Mouse (Mus musculus): Measurements from ENCODE around the gene Zcchc7. TPM values are rescaled to one million over a fixed set of nuclear protein-coding genes. Genes with fewer than 3 reads are reported as not detected.
A peak's percentile ranks its signal among the peaks of the same experiment; 100 is the strongest.

The Zcchc7 gene
- polyA plus RNA-seq, 1 experiment from 2014 or later = 40.1 TPM

DNA sequence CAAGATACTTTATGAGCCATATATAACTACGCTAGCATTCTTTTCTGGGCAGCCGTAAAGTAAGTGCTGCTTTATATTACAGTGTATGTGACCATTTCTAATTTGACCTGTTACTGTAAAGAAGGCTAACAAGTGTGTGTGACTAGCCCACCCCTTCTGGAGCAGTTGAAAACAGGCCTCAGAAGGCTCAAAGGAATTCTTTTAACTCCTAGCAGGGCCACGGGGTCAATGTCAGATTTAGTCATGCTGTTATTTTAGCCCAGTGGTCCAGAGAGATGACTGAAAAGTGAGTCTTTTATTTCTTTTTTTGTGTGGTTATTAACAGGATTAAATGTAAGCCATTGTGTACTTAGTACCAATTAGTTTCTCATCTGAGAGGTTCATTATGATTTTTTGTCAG, 22.6 kb downstream of the Zcchc7 start:
- Histone ChIP-seq H3K4me2 (ENCODE audit: low read length) (no peak overlapping the region), H3K4me3 (replicated peaks; ENCODE audit: low read depth, low read length) (no peak overlapping the region), H3K36me3 (ENCODE audit: insufficient read depth, low read length) (no peaks in the 10 kb centered on the region), H3K27ac (no peak overlapping the region), H3K4me1 (replicated peaks; ENCODE audit: insufficient read depth, low read length) (no peaks in the 10 kb centered on the region; the same call in 1 of the 2 replicates), H3K9ac (ENCODE audit: low read depth, low read length) (no peak overlapping the region), H3K9me3 (replicated peaks; ENCODE audit: low read length) (no peaks in the 10 kb centered on the region), H3K27me3 (ENCODE audit: insufficient read depth, low read length) (no peaks in the 10 kb centered on the region)
- no peak for ATAC-seq (replicated peaks; ENCODE audit: low FRiP score, low read depth)
- no peak for TF ChIP-seq CTCF (IDR thresholded peaks at IDR 0.05; ENCODE audit: low read depth)
- 42% methylated on average over 3 of the region's 3 CpGs for WGBS
- peak; percentile 25 for DNase-seq (ENCODE audit: low spot score)

DNA sequence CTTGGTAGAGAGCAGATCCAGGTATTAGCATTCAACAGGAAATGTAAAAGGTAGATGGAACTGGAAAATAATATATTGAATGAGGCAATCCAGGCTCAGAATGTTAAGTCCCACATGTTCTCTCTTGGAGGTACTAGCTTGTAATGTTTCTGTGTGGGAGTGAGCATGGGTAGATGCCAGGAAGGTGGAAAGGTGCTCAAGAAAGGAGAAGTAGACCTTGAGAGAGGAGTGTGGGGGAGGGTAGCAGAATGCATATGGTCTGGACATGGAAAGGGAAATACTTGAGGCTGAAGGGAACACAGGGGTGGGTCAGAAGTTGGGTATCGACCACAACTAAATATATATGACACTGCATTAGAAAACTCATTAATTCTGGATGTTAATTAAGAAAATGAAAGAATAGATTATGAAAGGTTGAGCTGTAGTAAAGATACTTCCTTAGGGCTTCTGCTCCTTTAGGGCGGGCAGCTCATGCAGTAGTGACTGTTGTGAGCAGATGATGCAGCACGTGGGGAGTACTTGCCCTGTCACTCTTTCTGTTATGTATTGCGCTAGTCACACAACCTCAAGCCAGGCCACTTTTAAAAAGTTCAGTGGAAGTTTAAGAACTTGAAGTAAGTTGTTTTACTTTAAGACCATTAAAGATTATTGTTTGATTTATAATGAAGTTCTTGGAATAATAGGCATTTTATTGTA, 24.9 kb downstream of the Zcchc7 start:
- Histone ChIP-seq H3K4me2 (ENCODE audit: low read length) (no peak overlapping the region), H3K27me3 (ENCODE audit: insufficient read depth, low read length) (no peaks in the 10 kb centered on the region), H3K4me3 (replicated peaks; ENCODE audit: low read depth, low read length) (no peak overlapping the region), H3K9ac (ENCODE audit: low read depth, low read length) (no peak overlapping the region), H3K36me3 (ENCODE audit: insufficient read depth, low read length) (no peaks in the 10 kb centered on the region), H3K27ac (no peak overlapping the region), H3K9me3 (replicated peaks; ENCODE audit: low read length) (no peaks in the 10 kb centered on the region), H3K4me1 (replicated peaks; ENCODE audit: insufficient read depth, low read length) (no peaks in the 10 kb centered on the region; the same call in 1 of the 2 replicates)
- DNase-seq (ENCODE audit: low spot score) = peak; percentile 75
- TF ChIP-seq CTCF (IDR thresholded peaks at IDR 0.05; ENCODE audit: low read depth) = no peak
- 52% methylated on average over 4 of the region's 4 CpGs for WGBS
- ATAC-seq (replicated peaks; ENCODE audit: low FRiP score, low read depth) = no peak; the same call in 1 of the 2 replicates

DNA sequence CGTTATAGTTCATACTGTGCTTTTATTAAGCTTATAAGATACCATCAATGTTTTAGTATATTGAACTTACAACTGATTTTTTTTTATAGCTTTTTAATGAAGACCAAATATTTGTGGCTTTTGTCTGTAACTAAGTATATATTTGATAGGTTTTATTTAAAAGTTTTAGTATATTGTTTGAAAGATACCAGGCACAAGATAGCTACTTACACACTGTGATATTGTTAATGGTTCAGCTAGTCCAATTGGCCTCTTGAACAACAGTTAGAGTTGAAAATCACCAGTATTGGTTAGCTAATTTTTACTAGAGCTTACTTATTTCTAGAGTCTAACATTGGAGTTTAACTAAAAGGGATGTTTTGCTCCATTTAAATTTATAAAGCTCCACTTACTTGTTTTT, 25.8 kb downstream of the Zcchc7 start:
- no peak overlapping the region for H3K27ac ChIP-seq
- no peaks in the 10 kb centered on the region for H3K27me3 ChIP-seq (ENCODE audit: insufficient read depth, low read length)
- no peak for TF ChIP-seq CTCF (IDR thresholded peaks at IDR 0.05; ENCODE audit: low read depth)
- no peak for DNase-seq (ENCODE audit: low spot score)
- H3K4me2 ChIP-seq (ENCODE audit: low read length) = no peak overlapping the region
- H3K4me3 ChIP-seq (replicated peaks; ENCODE audit: low read depth, low read length) = no peak overlapping the region
- no peak for ATAC-seq (replicated peaks; ENCODE audit: low FRiP score, low read depth)
- WGBS = 58% methylated on average over 1 of the region's 1 CpGs
- no peaks in the 10 kb centered on the region; the same call in 1 of the 2 replicates for H3K4me1 ChIP-seq (replicated peaks; ENCODE audit: insufficient read depth, low read length)
- no peak overlapping the region for H3K9ac ChIP-seq (ENCODE audit: low read depth, low read length)
- no peaks in the 10 kb centered on the region for H3K9me3 ChIP-seq (replicated peaks; ENCODE audit: low read length)
- H3K36me3 ChIP-seq (ENCODE audit: insufficient read depth, low read length) = no peaks in the 10 kb centered on the region

DNA sequence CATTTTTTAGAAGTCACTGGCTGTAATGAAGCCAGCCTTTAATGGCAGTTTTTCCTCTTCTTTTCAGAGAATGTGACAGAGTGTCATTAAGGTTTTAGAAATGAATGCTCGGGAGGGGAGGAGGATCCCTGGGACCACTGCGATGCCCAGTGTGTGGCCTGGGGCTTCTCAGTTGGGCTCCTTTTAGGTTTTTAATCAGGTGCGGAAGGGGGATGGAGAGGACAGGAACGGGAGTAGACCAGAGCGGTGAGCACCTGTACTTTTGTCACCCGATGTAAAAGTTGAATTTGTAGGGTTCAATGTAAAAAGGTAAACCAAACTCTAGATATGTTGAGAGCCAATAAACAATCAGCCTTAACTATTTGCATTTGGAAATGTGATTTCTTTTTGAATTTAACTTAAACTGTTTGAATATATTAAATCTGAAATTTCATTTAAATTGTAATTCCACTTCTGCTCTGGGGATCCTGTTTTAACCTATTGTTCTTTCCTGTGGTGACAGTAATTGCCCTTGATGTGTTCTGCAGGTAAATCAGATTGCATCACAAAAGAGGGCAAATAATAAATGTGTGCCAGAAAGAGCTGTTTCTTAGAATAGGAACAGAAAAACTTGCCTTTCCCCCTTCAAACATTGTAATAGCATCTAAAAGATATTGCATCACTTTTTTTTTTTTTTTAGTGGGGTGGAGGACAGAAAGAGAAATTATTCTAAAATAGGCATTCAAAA, 28.1 kb downstream of the Zcchc7 start:
- WGBS = 52% methylated on average over 6 of the region's 6 CpGs
- no peak overlapping the region for H3K4me2 ChIP-seq (ENCODE audit: low read length)

DNA sequence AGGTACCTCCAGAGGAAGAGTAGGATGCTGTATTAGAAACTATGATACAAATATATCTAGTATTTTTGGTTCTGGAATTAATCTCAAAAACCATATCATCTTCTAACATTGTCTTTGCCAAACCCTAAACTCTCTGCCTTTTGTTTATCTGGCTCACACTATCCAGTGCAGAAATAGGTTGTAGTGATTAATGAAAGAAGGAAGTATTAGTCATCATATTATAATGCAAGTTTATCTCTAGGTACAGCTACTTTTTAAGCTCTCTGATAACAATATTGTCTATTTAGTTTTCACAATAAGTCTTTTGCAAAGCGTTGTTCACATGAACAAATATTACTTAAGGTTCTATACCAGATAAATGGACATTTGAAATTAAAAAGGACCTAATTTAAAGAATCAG, 57.2 kb downstream of the Zcchc7 start:
- Histone ChIP-seq H3K27ac (no peak overlapping the region), H3K27me3 (ENCODE audit: insufficient read depth, low read length) (no peaks in the 10 kb centered on the region), H3K9me3 (replicated peaks; ENCODE audit: low read length) (no peaks in the 10 kb centered on the region), H3K36me3 (ENCODE audit: insufficient read depth, low read length) (no peaks in the 10 kb centered on the region), H3K4me2 (ENCODE audit: low read length) (no peak overlapping the region), H3K4me1 (replicated peaks; ENCODE audit: insufficient read depth, low read length) (no peaks in the 10 kb centered on the region), H3K9ac (ENCODE audit: low read depth, low read length) (no peak overlapping the region), H3K4me3 (replicated peaks; ENCODE audit: low read depth, low read length) (no peak overlapping the region)
- 88% methylated on average over 1 of the region's 1 CpGs for WGBS
- no peak for TF ChIP-seq CTCF (IDR thresholded peaks at IDR 0.05; ENCODE audit: low read depth)
- DNase-seq (ENCODE audit: low spot score) (no peak), ATAC-seq (replicated peaks; ENCODE audit: low FRiP score, low read depth) (no peak)

More for the DNA sequence above, 28.1 kb downstream of the Zcchc7 start:
- Histone ChIP-seq H3K36me3 (ENCODE audit: insufficient read depth, low read length) (no peaks in the 10 kb centered on the region), H3K27me3 (ENCODE audit: insufficient read depth, low read length) (no peaks in the 10 kb centered on the region), H3K9ac (ENCODE audit: low read depth, low read length) (no peak overlapping the region), H3K4me1 (replicated peaks; ENCODE audit: insufficient read depth, low read length) (no peaks in the 10 kb centered on the region; the same call in 1 of the 2 replicates), H3K4me3 (replicated peaks; ENCODE audit: low read depth, low read length) (no peak overlapping the region), H3K27ac (no peak overlapping the region), H3K9me3 (replicated peaks; ENCODE audit: low read length) (no peaks in the 10 kb centered on the region)
- TF ChIP-seq CTCF (IDR thresholded peaks at IDR 0.05; ENCODE audit: low read depth) = no peak
- ATAC-seq (replicated peaks; ENCODE audit: low FRiP score, low read depth) = no peak
- no peak for DNase-seq (ENCODE audit: low spot score)

DNA sequence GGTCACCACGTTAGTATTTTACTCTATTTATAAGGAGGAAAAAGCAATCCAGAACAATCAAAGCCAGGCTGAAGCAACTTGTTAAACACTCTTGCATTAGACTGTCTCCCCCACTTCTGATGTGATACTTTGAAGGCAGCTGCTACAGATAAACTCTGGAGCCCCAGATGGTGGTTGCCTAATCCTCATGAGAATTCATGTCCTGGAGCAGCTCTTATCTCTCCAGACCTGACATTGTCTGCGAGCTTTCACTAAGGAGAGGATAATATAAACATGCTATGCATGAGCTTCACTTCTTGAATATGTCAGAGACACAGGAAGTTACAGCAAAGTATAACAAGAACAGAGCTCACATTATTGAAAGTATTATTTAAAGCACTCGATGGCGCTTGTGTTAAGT, 58.1 kb downstream of the Zcchc7 start:
- Histone ChIP-seq H3K4me1 (replicated peaks; ENCODE audit: insufficient read depth, low read length) (no peaks in the 10 kb centered on the region), H3K9ac (ENCODE audit: low read depth, low read length) (no peak overlapping the region), H3K27ac (no peak overlapping the region), H3K27me3 (ENCODE audit: insufficient read depth, low read length) (no peaks in the 10 kb centered on the region), H3K9me3 (replicated peaks; ENCODE audit: low read length) (no peaks in the 10 kb centered on the region), H3K36me3 (ENCODE audit: insufficient read depth, low read length) (no peaks in the 10 kb centered on the region), H3K4me3 (replicated peaks; ENCODE audit: low read depth, low read length) (no peak overlapping the region), H3K4me2 (ENCODE audit: low read length) (no peak overlapping the region)
- 74% methylated on average over 4 of the region's 4 CpGs for WGBS
- ATAC-seq (replicated peaks; ENCODE audit: low FRiP score, low read depth) = no peak
- DNase-seq (ENCODE audit: low spot score) = no peak
- no peak for TF ChIP-seq CTCF (IDR thresholded peaks at IDR 0.05; ENCODE audit: low read depth)
